Mouse (Mus musculus) right cerebral cortex, postnatal 25 days (tissue): ENCODE measurements at regions not wholly inside any gene's neighbourhood (a gene's known extent, or its start where the extent isn't known, plus 50 kb on each side); places are given as distances from the start of the nearest gene placed in this dataset.

Source experiments
- DNase-seq: peaks from one replicate; pipeline ENCODE4 v3.0.0; 2022

DNA sequence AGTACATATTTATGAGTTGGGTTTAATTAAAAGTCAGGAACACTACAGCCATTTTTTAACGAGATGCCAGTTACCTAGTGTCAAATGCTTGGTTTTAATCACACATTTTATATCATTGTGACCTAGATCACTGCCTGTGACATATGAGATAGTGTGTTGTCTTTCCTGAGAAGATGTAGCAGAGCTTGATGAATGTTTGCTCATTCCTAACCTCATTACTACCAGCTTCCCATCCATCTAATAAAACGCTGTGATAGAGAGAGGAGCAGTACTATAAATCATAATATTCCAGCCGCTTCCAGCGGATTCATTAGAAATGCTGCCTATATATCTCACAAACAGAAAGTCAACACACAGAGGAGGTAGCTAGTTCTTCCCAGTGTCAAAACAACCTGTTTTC is 163.6 kb downstream of the Aldoart1 start:
- no peak for DNase-seq

DNA sequence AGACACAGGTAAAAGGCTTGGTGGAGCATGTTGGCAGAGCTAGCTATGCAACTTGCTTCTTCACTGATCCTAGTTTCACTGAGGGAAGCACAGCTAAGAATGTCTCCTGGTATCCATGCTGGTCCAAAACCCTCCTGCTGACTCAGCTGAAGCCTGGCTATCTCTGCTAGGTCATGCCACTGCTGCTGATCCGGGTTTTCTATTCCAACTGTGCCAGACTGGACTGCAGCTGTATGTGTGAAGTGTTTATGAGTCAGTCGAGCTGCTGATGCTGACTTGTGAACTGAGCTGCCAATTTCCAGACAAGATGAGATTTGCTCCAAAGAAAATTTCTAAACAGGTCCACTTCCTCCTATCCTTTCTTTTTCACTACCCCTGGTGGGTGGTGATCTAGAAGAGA is 178.4 kb downstream of the Aldoart1 start:
- no peak for DNase-seq

DNA sequence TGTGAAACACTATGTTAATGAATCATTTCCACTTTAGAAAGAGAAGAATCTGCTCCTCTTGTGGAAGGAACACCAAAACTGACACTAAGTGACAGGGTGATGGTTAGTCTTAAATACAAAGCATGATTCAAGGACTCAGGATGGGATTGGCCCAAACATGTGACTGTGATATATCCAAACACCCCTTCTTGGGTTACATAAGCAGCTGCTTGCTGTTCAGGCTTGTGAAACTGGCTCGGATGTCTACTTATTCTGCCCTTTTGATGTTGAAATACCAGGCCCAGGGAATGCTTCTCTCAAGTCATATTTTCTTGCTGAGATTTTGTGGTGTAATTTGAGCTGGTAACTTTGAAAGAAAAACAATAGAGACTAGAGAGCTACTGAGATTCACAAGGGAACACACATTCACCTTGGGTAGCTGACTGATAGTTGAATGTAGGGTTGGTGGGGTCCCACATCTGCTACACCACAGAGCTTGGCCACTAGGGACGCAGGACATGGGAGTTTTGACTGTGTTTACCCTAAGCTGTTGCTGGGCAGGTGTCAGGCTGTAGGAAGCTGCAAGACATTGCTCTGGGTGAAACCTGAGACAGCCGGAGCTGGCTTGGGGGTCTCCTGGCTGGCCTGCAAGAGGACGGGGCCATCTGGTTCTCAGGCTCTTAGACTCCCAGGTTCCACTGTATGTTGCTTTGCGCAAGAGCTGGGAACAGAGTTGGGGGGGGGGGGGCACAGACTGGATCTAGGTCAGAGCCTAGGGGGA is 180.6 kb downstream of the Aldoart1 start:
- DNase-seq: no peak

DNA sequence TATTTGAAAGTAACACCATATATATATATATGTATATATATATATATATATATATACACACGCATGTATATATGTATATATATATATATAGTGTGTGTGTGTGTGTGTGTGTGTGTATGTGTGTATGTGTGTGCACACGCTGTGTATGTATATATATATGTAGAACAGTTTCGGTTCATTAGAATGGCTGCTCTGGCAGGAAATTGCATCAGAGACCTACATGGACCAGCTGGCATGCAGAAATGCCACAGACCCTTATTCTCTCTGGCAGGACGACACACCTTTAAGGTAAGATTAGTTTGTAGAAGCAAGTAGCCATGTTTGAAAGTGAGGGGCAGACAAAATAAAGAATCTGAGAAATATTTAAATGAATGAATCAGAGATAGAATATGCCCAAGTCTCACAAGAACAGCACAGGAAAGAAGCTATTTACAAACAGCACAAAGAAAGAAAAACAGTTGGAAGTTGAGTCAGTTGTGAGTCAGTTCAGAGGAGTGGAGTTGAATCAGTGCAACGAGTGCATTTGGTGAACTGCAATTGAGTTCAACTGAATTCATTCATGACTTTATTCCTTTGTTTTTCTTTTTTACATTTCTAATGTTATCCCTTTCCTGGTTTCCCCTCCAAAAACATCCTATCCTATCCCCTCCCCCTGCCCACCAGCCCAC is 182.5 kb downstream of the Aldoart1 start:
- no peak for DNase-seq

DNA sequence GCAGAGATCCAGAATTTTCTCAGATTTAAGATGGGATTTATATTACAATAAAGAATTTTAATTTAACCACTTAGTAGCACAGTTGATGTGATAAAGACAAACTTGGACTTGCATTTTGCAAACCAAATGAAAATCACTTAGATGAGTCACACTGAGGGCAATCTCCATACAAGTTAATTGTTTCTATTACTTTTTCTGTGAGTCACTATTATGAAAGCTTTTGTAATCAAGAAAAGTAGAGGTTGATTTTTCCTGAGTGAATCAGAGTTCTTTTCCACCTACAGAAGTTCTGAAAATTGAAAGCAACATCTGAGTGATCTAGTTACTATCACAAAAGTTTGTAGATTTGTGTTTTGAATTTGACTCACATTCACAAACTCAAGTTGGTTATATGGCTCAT is 188.1 kb downstream of the Aldoart1 start:
- no peak for DNase-seq

DNA sequence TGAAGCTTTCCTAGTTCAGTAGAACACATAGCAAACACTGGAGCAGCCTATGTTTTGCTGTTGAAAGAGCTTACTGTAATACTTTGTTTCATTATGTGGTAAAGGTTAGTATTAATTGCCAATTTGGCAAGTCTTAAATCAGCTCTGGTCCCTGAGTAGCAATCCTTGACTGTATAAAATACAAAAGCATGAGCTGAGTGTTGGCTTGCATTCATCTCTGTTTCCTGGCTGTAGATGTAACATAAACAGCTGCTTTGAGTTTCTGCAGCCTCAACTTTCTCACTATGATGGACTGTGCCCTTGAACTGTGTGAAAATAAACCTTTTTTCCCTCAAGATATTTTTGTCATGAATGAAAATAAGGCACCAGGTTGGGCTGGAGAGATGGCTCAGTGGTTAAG is 190.0 kb downstream of the Aldoart1 start:
- DNase-seq: no peak

DNA sequence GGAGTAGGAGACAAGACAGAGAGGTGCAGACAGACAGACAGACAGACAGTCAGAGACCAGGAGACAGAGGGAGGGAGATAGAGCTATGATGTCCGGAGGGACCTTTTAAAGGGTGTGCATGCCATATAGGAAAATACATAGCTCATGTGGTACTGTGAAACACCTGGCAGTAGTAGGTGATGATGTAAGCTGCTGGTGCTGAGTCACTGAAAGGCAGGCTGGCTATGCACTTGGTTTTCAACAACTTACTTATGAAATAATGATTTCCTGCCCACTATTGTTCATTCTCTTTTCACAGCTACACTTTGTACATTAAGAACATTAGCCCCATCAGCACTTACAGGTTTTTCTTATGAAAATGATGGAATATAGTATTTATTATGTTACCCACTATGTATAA is 196.2 kb downstream of the Aldoart1 start:
- DNase-seq: no peak

DNA sequence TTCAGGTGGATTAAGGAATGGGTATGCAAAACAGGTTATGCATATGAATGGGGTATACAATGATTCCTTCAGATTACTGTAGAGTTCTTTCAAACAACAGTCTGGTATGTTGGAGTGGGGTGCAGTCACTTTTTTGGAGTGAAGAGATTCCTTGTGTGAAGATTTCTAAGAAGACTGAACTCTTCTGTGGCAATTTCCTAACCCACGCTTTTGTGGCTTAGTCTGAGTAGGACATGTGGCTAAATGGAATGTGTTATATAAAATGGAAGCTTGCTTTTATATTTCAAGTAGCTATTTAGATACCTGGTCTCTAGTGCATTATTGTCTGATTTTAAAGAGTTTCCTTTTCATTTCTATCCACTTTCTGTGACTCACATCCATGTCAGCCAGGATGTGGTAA is 205.3 kb downstream of the Aldoart1 start:
- DNase-seq: no peak

DNA sequence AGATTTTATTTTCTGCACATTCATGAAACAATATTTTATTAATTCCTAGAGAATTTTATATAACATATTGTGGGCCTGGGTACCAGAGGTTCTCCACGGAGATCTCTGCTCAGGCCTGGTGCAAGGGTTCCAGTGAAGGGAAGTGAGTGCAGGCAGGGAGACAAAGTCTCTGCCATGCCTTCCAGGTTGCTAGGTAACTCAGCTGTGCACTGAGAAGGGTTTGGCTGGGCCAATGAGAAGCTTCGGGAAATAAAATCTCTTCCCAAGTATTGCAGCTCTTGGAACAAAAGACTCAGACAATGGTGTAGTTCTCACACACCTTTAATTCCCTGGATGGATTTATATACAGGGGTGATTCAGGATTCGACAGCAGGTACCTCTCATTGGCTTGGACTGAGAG is 223.0 kb downstream of the Aldoart1 start:
- no peak for DNase-seq

DNA sequence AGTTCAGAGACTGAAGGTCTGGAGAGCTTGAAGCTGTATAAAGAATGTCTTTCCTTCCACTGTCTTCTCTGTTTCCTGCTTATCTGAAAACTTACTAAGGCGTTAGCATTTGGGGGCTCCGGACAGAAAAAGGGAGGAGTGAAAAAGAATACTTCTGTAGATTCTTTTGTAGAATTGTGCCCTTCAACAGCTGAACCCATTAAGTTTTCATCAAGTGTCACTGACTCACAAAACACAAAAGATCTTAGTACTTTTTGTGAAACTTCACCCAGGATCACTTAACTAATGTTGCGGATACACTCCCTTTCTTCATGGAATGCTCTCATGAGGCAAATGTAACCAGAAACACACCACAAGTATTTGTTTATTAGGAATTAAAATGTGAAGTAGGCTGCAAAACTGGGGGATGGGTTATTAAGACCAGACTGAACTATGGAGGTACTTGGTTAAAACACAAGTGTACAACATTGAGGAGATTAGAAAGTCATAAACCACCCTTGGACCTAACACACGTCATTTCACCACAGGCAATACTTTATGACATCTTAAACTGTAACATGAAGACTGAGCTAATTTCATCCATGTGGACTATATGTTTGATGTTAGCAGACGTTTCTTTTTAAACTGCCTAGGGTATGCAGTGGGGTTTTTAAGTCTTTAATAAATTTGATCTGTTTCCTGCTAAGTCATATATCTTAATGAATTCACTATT is 225.1 kb downstream of the Aldoart1 start:
- no peak for DNase-seq

DNA sequence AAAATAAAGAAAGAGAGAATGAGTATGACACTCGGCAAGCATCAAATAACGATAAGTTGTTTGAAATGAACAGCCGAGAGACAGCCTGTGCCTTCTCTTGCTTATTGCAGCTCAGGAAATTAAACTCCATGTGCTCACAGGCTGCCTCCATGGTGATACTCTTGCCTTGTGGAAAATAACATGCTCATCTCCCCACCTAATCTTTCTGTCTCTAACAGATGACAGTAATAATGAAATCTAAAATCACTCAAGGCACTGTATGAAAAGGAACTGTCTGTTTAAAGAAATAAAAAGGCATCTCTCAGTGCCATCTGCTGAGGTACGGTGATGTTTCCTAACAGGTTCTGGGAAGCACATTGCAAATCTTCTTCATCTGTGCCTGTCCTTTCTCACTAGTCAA is 247.3 kb downstream of the Aldoart1 start:
- no peak for DNase-seq

DNA sequence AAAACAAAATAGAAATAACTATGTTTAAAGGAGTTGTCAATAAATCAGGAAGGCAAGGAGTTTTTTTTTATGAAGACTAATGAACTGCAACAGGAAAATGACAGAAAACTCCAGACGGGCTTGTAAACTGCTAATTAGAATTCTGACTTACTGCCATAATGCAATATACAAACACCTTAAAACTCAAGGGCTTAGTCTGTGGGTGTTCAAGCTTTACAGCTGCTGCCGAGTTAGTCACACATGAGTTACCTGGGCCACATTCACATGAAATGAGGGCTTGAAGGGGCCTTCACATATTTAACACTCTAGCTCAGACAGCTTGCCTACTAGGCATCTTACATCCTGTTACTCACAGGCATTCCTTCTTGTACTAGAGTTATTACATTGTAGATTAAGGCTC is 256.9 kb downstream of the Aldoart1 start:
- no peak for DNase-seq

DNA sequence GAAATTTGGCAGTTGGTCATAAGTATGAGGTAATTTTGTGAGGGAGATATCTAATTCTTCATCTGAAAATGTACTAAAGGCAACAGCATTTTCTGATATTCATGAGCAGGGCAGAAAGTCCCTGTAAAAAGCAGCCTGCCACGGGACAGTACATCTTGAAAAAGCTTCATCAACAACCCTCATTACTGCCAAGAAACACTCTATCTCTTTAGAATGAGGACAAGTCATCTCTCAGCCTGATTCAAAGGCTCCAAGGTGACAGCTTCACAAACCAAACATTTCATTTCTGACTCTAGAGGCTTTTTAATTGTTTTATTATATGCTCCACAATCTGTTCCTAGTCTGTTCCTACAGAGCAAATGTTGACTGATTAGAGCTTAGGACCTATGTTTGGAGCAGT is 260.3 kb downstream of the Aldoart1 start:
- no peak for DNase-seq

DNA sequence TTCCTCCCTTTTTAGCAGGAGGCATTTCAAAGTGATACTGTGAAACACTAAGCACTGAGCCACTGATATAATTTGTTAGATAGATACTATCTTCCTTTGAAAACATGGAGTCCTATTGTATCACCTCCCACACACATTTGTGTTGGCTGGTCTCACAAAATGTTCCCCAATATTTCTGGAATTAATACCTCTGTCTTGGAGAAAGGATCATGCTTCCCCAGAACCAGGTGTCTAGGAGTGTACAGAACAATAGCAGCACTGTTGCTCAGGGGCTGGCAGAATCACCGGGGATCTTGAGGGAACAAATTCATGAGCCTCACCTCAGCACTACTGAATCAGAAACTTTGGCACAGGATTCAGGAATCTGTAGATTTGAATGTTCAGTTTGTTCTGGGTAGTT is 277.5 kb downstream of the Aldoart1 start:
- DNase-seq: no peak

DNA sequence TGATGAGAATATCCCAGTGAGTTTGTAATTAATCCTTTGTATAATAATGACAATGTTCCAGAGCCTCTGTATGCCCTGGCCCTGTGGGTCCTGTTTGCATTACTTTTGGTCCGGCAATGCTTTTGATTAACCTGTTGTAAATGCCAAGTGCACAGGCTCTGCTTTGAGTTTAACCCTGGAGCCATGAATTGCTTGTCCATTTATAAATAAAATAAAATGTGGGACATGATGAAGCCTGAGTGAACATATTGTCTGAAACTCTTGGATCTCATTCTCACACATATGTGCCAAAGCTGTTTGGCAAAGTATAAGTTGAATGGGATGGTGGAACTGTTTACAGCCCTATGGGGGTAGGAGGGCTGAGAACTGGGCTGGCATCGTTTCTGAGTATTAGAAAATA is 280.5 kb downstream of the Aldoart1 start:
- DNase-seq: no peak

DNA sequence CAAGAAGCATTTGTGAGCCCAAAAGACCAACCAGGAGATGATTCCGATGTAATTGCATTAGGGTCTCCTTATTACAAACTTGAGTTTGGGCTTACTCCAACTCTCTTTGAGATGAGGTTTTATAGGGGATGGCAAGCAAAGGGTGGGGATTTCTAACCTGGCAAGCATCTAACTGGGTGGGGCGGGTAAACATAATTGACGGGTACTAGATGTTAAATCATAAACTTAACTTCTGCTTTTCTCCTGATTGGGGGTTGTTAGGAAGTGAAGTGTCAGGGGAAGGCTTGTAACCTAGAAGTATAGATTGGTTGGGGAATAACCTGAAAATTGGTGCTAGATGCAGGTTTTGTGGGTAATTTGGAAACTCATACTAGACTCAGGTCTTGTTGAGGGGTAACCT is 287.2 kb downstream of the Aldoart1 start:
- DNase-seq: no peak

DNA sequence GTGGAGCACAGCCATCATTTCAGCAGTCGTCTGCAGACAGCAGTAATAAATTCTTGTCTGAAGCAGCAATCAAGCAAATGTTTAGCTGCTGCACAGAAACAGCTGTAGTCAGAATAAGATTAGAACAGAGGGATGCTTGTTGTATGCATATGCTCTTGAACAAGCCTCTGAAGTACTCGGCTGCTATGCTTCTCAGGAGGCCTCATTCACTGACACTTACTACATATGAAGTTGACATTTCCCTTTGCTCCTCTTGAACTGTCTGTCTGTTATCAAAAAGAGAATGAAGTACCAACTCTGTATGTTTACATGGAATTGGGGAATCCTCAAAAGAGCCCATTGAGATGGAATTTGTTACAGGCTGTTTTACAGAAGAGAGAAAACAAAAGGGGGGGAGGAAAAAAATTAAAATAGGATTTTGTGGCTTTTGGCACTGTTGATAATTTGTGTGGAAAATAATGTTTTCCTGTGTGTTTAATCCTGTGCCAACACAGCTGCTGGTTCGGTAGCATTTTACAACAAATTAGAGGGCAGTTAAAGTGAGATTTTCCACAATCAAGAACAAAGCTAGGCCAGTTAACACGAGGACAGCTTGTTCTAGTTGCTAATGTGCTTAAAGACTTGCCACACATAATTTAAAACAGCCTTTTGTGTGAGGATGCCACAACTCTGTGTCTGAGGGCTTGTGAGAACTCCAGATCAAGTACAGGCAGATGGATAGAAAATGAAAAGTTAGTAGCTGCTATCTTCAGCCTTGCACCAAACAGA is 289.3 kb downstream of the Aldoart1 start:
- no peak for DNase-seq

DNA sequence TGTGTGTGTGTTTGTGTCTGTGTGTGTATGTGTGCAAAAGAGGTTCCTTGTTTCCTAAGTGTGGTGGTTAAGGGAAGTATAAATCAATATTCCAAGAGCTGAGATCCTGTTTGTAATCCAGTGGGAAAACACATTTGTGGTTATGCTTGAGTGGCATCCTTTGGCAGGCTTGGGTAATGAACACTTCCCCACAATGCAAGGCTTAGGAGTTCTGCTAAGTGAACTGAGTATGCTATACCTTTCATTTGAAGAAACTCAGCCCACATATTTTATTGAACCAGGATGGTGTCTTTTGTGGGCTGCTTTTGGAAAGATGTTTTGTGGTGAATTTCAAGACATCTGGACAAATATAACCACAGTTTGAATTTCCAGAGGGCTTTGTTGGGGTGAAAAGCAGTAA is 298.2 kb downstream of the Aldoart1 start:
- no peak for DNase-seq

DNA sequence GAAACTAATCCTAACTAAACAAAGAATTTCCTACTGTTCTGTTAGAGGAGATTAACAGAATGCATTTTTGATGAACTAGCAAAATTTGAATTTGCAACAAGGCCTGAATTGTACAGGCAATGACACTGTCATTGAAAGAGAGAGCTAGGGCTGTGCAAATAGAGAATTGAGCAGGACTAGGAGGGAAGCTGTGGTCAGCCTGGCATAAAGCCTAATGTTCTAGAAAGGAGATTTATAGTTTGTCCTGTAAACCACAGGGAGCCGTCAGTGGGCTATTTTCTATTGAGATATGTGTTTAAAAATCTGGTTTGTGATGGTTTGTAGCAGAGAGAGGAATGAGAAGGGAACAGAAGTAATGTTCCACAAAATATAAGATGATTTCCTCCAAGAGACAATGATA is 317.9 kb downstream of the Aldoart1 start:
- no peak for DNase-seq

DNA sequence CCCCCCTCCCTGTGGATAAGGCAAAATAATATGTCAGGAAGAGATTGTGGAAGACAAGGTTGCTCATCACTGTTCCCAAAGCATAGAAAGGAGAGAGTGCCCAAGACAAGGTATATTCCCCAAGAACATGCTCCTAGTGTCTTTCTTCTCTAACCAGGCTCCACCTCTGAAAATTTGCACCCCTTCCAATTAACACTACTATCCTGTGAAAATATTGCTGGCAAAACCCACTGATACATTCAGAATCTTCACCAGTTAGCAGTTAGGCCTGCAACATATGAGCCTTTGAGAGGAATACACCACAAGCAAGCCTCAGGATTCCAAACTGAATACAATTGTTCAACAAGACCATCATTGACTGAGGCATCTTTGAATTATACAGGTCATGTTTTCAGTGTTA is 323.9 kb upstream of the Tle1 start:
- no peak for DNase-seq

DNA sequence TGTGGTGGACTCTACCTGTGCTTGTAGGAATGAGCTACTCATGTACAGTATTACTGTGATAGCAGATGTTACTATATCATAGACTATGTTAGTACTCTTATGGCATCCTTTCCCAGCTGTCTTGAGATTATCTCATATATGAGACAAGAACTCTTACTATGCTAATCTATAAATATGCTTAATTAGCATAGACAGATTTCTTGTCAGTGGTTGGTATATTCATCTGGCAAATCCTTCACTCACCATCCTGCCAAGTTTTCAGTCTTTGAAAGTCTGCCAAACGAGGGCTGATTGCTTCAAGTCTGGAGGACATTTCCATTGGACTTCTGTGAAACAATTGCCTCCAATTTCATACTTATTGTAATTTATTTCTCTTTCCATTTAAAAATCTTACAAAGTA is 323.4 kb upstream of the Tle1 start:
- DNase-seq: peak; percentile 23

DNA sequence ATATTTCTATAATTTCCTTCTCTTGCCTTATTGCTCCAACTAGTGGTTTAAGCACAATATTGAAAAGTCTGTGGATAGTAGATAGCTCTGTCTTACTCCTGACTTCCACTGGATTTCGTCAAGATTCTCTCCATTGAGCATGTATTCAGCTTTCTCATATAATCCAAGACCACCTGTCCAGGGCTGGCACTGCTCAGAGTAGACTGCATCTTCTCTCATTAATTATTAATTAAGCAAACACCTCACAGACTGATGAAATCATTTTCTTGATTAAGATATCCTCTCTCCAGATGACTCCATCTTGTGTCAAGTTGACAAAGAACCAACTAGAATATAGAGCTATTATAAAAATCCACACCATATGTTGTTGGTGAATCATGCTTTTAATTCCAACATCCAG is 310.5 kb upstream of the Tle1 start:
- no peak for DNase-seq

DNA sequence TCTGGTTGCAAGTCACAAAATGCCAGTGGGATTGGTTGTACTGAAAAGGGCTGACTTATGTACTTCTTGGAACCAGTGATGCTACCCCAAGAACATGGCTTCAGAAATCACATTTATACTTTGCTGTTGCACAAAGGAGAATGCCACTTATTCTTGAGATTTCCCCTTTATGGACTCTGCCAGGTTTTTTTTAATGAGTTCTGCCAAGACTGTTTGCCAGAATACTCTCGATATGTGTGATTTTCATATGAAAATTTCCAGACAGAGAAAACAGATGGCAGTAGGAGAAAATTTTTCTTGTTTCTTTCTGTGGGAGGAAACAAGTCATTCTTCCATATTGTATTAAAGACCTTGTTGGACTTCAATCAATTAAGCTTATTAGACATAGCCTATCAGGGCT is 281.0 kb upstream of the Tle1 start:
- no peak for DNase-seq

DNA sequence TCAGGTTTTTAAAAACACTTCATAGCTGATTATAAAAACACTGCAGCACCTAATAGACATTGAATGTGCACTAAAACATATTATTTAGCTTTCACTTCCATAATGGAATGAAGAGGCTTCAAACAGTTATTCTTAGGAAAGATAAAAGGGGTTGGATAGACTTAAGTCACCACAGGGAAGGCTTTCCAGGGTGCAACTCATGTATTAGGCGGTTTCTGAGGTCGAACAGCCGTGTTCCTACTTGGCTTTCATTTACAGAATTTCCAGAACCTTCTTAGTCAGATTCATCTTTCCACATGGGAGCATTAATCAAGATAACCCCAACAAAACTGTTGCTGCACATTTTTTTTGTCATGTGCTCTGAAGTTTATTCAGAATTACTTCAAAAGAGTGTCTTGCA is 279.8 kb upstream of the Tle1 start:
- no peak for DNase-seq
